Mouse (Mus musculus) liver, postnatal 0 days (tissue): Measurements from ENCODE around the gene Ephx3.

Source experiments
- CTCF ChIP-seq: sonication (generic); IDR thresholded peaks from 2 replicates; pipeline ENCODE4 v1.5.1; 2016; ENCODE audit warnings: antibody characterized with exemption, low read depth
- EP300 ChIP-seq: IDR thresholded peaks from 2 replicates; pipeline ENCODE4 v1.6.1; 2016; ENCODE audit warnings: antibody characterized with exemption, low read depth, mild to moderate bottlenecking

GRCm38 (mm10) chr17:32209752-32210151 lies 20.4 kb upstream of the Ephx3 start:
- TF ChIP-seq EP300 (no peak), CTCF (peak; percentile 84)
